Mouse (Mus musculus) C2C12 (cell line): Measurements from ENCODE around the gene Mepce. TPM values are rescaled to one million over a fixed set of nuclear protein-coding genes. Genes with fewer than 3 reads are reported as not detected.
"Not testable (repeated sequence)": the region's sequence is repeated elsewhere in the genome, so short reads cannot be mapped to it uniquely, and the experiment has no call there.

Experiments
- H3K27me3 ChIP-seq: one replicate; pipeline ENCODE4 v1.6.1; 2011; ENCODE audit not compliant: control insufficient read depth, insufficient read depth, insufficient read length
- H3K36me3 ChIP-seq: one replicate; pipeline ENCODE4 v1.6.1; 2011; ENCODE audit not compliant: control insufficient read depth, insufficient read depth
- H3K4me3 ChIP-seq: one replicate; pipeline ENCODE4 v1.5.1; 2011; ENCODE audit warnings: mild to moderate bottlenecking, control low read depth; ENCODE audit not compliant: poor library complexity, insufficient read depth, severe bottlenecking
- H3K79me2 ChIP-seq: one replicate; pipeline ENCODE4 v1.6.1; 2011; ENCODE audit not compliant: control insufficient read depth, insufficient read depth
- H3K79me3 ChIP-seq: one replicate; pipeline ENCODE4 v1.6.1; 2011; ENCODE audit warnings: low read depth, control low read depth
- H3ac ChIP-seq: one replicate; pipeline ENCODE3; 2011; ENCODE audit warnings: low read depth; ENCODE audit not compliant: control insufficient read depth, insufficient read length
- CEBPB ChIP-seq: IDR thresholded peaks from one replicate; pipeline ENCODE4 v1.6.1; 2011; ENCODE audit warnings: low read depth, mild to moderate bottlenecking, control low read depth, moderate library complexity
- CTCF ChIP-seq: IDR thresholded peaks from one replicate; pipeline ENCODE4 v1.5.1; 2011; ENCODE audit not compliant: control insufficient read depth, insufficient read depth, insufficient read length
- FOSL1 ChIP-seq: IDR thresholded peaks from one replicate; pipeline ENCODE4 v1.8.0; 2011; ENCODE audit warnings: mild to moderate bottlenecking, low read length; ENCODE audit not compliant: poor library complexity, insufficient read depth, severe bottlenecking
- MAX ChIP-seq: IDR thresholded peaks from one replicate; pipeline ENCODE4 v1.6.1; 2011; ENCODE audit warnings: mild to moderate bottlenecking, control low read depth
- MYOD1 ChIP-seq: IDR thresholded peaks from one replicate; pipeline ENCODE4 v1.6.1; 2011; ENCODE audit warnings: low read depth; ENCODE audit not compliant: control insufficient read depth, insufficient read length
- MYOG ChIP-seq: IDR thresholded peaks from one replicate; pipeline ENCODE4 v1.6.1; 2011; ENCODE audit not compliant: control insufficient read depth, insufficient read length; ENCODE audit errors: extremely low read depth
- USF1 ChIP-seq: IDR thresholded peaks from one replicate; pipeline ENCODE4 v1.6.1; 2011; ENCODE audit warnings: low read depth, mild to moderate bottlenecking, control low read depth, moderate library complexity
- long read RNA-seq, 2 experiments: library from polyadenylated mRNA; unstranded; transcript quantifications; one replicate each; pipeline ENCODE4 v2.0.0; 2019 to 2020
- polyA plus RNA-seq: library from polyadenylated mRNA; unstranded; fragments of >200 nt; fragmentation: generic; extraction: Trizol; gene quantifications from one replicate; pipeline ENCODE4 v1.2.1, GENCODE M21; 2012; ENCODE audit warnings: missing spikeins

The Mepce gene
- 44.6 TPM for polyA plus RNA-seq
- long read RNA-seq, experiment 1, partial matches to known transcripts = 6 of 16 reads
- long read RNA-seq, experiment 1, other reads (novel, unspliced or antisense) = 5 of 16 reads
- long read RNA-seq, experiment 2, transcript Mepce-201 (4 exons, 3,128 nt) = major isoform, 12 of 15 reads
- long read RNA-seq, experiment 2, partial matches to known transcripts = 0 of 15 reads
- long read RNA-seq, experiment 2, other reads (novel, unspliced or antisense) = 2 of 15 reads

DNA sequence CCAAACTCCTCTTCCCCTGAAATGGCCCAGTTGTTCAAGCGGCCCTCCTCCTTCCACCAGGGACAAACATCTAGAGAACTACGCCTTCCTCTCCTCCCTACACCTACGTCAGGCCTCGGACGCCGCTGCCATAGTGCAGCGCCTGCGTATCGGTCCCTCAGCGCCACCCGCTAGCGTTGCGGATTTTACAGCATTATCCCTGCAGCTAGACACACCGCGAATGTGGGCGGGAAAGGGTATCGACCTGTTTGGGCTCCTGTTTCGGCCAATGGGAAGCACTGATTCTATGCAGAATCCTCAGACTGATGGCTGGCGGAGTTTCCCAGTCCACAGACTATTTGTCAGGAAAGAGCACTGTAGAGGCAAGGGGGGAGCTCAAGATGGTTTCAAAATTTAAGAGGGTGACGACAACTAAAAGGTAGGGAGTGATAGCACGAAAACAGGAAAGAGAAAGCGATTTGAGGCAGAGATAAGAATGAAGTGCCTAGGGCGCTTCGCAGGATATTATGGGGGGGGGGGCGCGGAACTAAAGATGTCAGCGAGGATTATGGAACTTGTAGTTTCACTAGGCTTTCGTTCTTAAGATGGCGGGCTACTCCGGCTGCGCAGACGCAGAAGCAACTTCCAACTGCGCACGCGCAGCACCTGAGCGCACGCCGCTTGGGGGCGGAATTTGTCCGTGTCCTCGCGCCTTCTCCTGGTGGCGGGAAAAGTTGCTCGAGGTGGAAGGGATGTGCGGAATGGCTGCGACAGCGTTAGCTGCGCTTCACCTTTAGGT, at the start of gene Mepce, which contains the start of gene Zcwpw1:
Gene Mepce, minus strand, starts transcription at position 505 of the 778 bp plus-strand sequence.
Gene Zcwpw1, plus strand, starts transcription at position 648 of the 778 bp plus-strand sequence.
- H3K36me3 ChIP-seq = peaks cover 29% of the 10 kb centered on the region
- peak within 1 kb of the TSS; percentile 77 for H3ac ChIP-seq
- peaks cover 36% of the 10 kb centered on the region for H3K79me2 ChIP-seq
- no peaks in the 10 kb centered on the region for H3K27me3 ChIP-seq
- H3K79me3 ChIP-seq = peaks cover 31% of the 10 kb centered on the region
- H3K4me3 ChIP-seq = peak within 1 kb of the TSS; percentile 79
- TF ChIP-seq USF1 (no peak), MYOD1 (no peak), CTCF (peak; percentile 63), FOSL1 (no peak), CEBPB (no peak), MYOG (no peak), MAX (peak; percentile 100)

DNA sequence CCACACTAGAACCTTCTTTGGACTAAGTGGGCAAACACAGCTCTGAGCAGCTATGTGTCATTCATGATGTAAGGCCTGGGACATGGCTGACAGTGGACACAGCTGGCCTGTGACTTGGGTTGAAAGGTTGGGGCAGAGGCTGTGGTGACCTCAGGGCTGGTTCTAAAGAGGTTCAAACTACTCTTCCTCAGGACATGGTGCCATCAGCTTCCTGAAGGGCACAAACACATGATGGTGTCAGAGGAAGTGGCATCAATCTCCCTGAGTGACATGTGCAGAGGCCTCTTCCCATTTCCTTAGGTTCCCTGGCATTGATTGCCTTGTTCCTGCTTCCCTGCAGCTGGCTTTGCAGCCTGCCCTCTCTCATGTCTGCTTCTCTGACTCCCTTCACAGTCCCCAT, 49.7 kb upstream of the Mepce start:
- H3K4me3 ChIP-seq, H3K27me3 ChIP-seq, H3K79me3 ChIP-seq, H3K36me3 ChIP-seq, H3ac ChIP-seq, H3K79me2 ChIP-seq: not testable (repeated sequence)

DNA sequence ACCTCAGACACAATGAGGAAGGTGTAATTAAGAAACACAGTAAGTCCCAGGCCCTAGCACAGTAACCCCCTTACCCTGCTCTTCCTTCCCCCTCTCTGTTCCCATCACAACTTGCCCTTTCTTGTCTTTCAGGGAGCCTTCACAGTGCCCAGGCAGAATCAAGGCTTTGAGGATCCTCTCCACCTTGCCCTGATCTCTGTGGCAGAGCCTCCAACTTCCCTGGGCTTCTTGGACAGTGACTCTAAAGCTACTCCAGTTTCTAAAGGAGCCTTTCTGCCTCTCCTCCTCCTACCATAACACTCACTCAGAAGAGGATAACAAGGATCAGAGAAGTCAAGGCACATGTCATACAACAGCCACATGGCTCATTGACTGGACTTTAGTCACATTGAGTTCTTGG, 49.2 kb upstream of the Mepce start:
- no peak overlapping the region for H3ac ChIP-seq
- H3K27me3 ChIP-seq = no peaks in the 10 kb centered on the region
- H3K36me3 ChIP-seq = no peaks in the 10 kb centered on the region
- no peak overlapping the region for H3K4me3 ChIP-seq
- H3K79me3 ChIP-seq = no peaks in the 10 kb centered on the region
- H3K79me2 ChIP-seq = no peaks in the 10 kb centered on the region
- TF ChIP-seq MYOG (no peak), MYOD1 (no peak), FOSL1 (no peak), USF1 (no peak), CTCF (no peak), MAX (no peak), CEBPB (no peak)

DNA sequence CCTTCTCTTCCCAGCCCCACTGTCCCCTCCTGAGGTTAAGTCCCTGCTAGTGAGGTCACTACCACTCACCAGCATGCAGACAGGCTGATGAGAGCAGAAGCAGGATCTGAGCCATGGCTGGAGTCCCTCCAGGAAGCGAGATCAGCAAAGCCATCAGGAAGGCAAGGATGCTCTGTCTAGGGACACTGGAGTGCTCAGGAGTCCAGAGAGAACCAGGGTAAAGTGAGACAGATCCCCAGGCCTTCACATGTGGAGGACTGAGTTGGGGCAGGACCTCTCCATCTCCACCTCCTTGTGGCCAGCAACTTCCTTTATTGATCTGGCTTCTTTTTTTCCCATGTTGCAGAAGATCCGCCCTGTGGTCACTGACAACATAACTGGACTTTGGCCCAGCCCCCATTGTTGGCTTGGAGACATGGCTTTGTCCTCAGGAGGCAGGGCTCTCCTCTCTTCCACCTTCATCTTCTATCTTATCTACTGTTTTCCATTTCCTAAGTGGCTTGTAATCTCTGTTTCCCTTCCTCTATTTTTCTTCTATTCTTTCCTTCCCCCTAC, 48.6 kb upstream of the Mepce start, which contains the start of gene Pilra:
Gene Pilra, minus strand, starts transcription at position 316 of the 555 bp plus-strand sequence.
- not testable (repeated sequence) for H3K4me3 ChIP-seq, H3K27me3 ChIP-seq, H3ac ChIP-seq, H3K79me3 ChIP-seq, H3K79me2 ChIP-seq, H3K36me3 ChIP-seq

DNA sequence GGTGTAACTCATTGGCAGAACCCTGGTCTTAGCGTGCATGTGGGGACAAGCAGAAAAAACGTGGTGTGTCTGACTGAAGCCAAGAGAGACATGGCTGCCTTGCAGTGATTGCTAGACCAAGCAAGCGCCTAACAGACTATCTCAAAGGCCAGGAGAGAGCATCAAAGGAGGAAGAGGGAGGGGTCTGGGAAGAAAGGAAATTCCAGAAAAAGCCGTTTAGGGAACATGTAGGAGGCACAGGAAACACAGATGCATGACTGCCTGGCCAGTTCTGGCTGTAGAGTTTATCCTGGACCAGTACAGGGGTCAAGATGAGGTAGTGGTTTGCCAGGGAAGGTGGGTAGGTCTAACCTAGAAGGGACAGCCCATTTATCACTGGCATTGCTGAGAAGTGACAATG, 46.0 kb upstream of the Mepce start:
- Histone ChIP-seq H3K36me3 (no peaks in the 10 kb centered on the region), H3K79me2 (no peaks in the 10 kb centered on the region), H3K79me3 (no peaks in the 10 kb centered on the region), H3ac (no peak overlapping the region), H3K4me3 (no peak overlapping the region), H3K27me3 (no peaks in the 10 kb centered on the region)
- TF ChIP-seq USF1 = no peak
- no peak for TF ChIP-seq MAX
- TF ChIP-seq MYOG = no peak
- no peak for TF ChIP-seq CTCF
- no peak for TF ChIP-seq FOSL1
- TF ChIP-seq MYOD1 = no peak
- TF ChIP-seq CEBPB = no peak

DNA sequence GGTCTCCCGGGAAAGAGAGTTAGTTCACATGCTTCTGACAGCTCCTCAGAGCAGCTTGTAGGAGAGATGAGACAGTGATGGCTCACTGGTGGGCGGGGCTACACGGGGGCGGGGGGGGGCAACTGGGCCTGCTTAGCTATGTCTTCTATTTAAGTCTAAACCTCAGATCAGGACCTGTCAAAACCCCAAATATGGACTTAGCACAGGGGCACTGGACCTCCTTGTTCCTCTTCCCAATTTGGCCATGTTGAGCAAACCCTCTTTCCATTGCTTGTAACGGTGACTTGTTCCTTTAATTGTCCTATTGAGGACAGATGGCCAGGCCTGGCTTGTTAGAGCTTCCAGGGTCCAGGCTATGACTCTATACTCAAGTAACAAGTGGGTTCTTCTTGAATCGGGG, 44.1 kb upstream of the Mepce start:
- Histone ChIP-seq H3ac (no peak overlapping the region), H3K27me3 (no peaks in the 10 kb centered on the region), H3K79me2 (no peaks in the 10 kb centered on the region), H3K36me3 (no peaks in the 10 kb centered on the region), H3K4me3 (no peak overlapping the region), H3K79me3 (no peaks in the 10 kb centered on the region)
- TF ChIP-seq MYOG (no peak), CEBPB (no peak), MYOD1 (no peak), FOSL1 (no peak), MAX (no peak), CTCF (no peak), USF1 (no peak)
